Mouse (Mus musculus): ENCODE data around the gene Pdcd5. TPM values are rescaled to one million over a fixed set of nuclear protein-coding genes. Genes with fewer than 3 reads are reported as not detected.

Pdcd5 gene
- polyA plus RNA-seq (2015; fragmentation: Nextera tagmentation; extraction: Ambion mirVana), result 245 and 251 TPM in 2 replicates

GRCm38 (mm10) chr7:35647101-35647698 is at the start of gene Pdcd5:
TSS of gene Pdcd5 (minus strand) at chr7:35647521.
- Histone ChIP-seq H3K4me3 (peak within 1 kb of the TSS; percentile 95), H3K9me3 (no peaks in the 10 kb centered on the region), H3K27me3 (no peaks in the 10 kb centered on the region), H3K9ac (peak within 1 kb of the TSS; percentile 95), H3K4me1 (replicated peaks) (peaks cover 13% of the 10 kb centered on the region), H3K36me3 (peaks cover 29% of the 10 kb centered on the region), H3K27ac (peak within 1 kb of the TSS; percentile 88), H3K4me2 (peak within 1 kb of the TSS; percentile 78)
- WGBS, result under 1% methylated on average over 60 of the region's 64 CpGs
- peak; percentile 94 for ATAC-seq (ENCODE audit: low FRiP score)

- Histone ChIP-seq H3K27me3 (no peaks in the 10 kb centered on the region), H3K36me3 (peaks cover 49% of the 10 kb centered on the region), H3K9ac (no peak overlapping the region), H3K9me3 (no peaks in the 10 kb centered on the region), H3K4me3 (no peak overlapping the region), H3K4me1 (replicated peaks) (peaks cover 24% of the 10 kb centered on the region), H3K4me2 (no peak overlapping the region), H3K27ac (no peak overlapping the region; the same call in 1 of the 2 replicates)
- ATAC-seq (ENCODE audit: low FRiP score), result no peak
- 95% methylated on average over 12 of the region's 12 CpGs for WGBS
Observed at GRCm38 (mm10) chr7:35692641-35693040, 45.3 kb upstream of the Pdcd5 start.

DNA sequence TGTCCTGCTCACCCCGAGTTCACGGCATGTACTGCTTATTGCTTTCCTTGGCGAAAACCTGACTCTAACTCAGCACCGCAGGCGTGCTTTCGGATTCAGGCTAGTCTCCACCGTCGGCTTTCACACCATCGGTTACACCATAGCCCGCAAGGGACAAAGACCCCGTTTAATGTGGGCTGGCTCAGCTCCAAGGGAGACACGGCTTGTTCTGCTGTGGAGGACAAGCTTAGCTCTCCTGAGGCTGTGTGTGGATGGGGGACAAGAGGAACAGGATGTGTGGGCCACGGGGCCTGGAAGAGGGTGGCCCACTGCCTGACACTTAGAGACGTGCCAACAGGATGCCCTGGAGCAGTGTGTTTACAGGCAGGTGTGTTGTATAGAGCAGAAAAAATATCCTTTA is 44.8 kb upstream of the Pdcd5 start:
- peak; percentile 49; the same call in 1 of the 2 replicates for ATAC-seq (ENCODE audit: low FRiP score)
- 66% methylated on average over 14 of the region's 14 CpGs for WGBS
- peaks cover 29% of the 10 kb centered on the region for H3K4me1 ChIP-seq (replicated peaks)
- H3K4me3 ChIP-seq, result no peak overlapping the region
- H3K27me3 ChIP-seq, result no peaks in the 10 kb centered on the region
- peaks cover 49% of the 10 kb centered on the region for H3K36me3 ChIP-seq
- no peak overlapping the region for H3K4me2 ChIP-seq
- H3K9me3 ChIP-seq, result no peaks in the 10 kb centered on the region
- H3K9ac ChIP-seq, result peak overlapping the region; percentile 39; the same call in 1 of the 2 replicates
- peak overlapping the region; percentile 58 for H3K27ac ChIP-seq

GRCm38 (mm10) chr7:35688781-35689349 is 41.5 kb upstream of the Pdcd5 start:
- Histone ChIP-seq H3K4me3 (no peak overlapping the region), H3K9ac (no peak overlapping the region), H3K9me3 (no peaks in the 10 kb centered on the region), H3K27me3 (no peaks in the 10 kb centered on the region), H3K4me2 (no peak overlapping the region), H3K36me3 (peaks cover 31% of the 10 kb centered on the region), H3K4me1 (replicated peaks) (peaks cover 40% of the 10 kb centered on the region), H3K27ac (no peak overlapping the region)
- 78% methylated on average over 11 of the region's 11 CpGs for WGBS
- ATAC-seq (ENCODE audit: low FRiP score), result no peak

- H3K4me2 ChIP-seq, result no peak overlapping the region
- no peak overlapping the region for H3K27ac ChIP-seq
- peaks cover 42% of the 10 kb centered on the region for H3K4me1 ChIP-seq (replicated peaks)
- H3K27me3 ChIP-seq, result no peaks in the 10 kb centered on the region
- 0 out of 2 replicates have a peak overlapping the region, but pooled peaks have one; percentile 2 for H3K9ac ChIP-seq
- 39% methylated on average over 9 of the region's 9 CpGs for WGBS
- no peak for ATAC-seq (ENCODE audit: low FRiP score)
- no peaks in the 10 kb centered on the region for H3K9me3 ChIP-seq
- H3K36me3 ChIP-seq, result peaks cover 31% of the 10 kb centered on the region
- no peak overlapping the region for H3K4me3 ChIP-seq
Observed at GRCm38 (mm10) chr7:35688276-35688675, 41.0 kb upstream of the Pdcd5 start.

GRCm38 (mm10) chr7:35687229-35687628 is 39.9 kb upstream of the Pdcd5 start:
- Histone ChIP-seq H3K9me3 (no peaks in the 10 kb centered on the region), H3K4me1 (replicated peaks) (peaks cover 38% of the 10 kb centered on the region), H3K9ac (no peak overlapping the region), H3K4me2 (peak overlapping the region; percentile 9; the same call in 1 of the 2 replicates), H3K27me3 (no peaks in the 10 kb centered on the region), H3K4me3 (no peak overlapping the region), H3K27ac (no peak overlapping the region), H3K36me3 (peaks cover 24% of the 10 kb centered on the region)
- 31% methylated on average over 10 of the region's 10 CpGs for WGBS
- no peak for ATAC-seq (ENCODE audit: low FRiP score)

- Histone ChIP-seq H3K27me3 (no peaks in the 10 kb centered on the region), H3K4me3 (no peak overlapping the region), H3K9me3 (no peaks in the 10 kb centered on the region), H3K4me1 (replicated peaks) (peaks cover 33% of the 10 kb centered on the region), H3K9ac (no peak overlapping the region), H3K27ac (peak overlapping the region; percentile 59; the same call in 1 of the 2 replicates), H3K4me2 (0 out of 2 replicates have a peak overlapping the region, but pooled peaks have one; percentile 9), H3K36me3 (peaks cover 20% of the 10 kb centered on the region)
- no peak for ATAC-seq (ENCODE audit: low FRiP score)
- WGBS, result 27% methylated on average over 13 of the region's 13 CpGs
Observed at GRCm38 (mm10) chr7:35686756-35687155, 39.4 kb upstream of the Pdcd5 start.

- Histone ChIP-seq H3K27me3 (no peaks in the 10 kb centered on the region), H3K36me3 (peaks cover 17% of the 10 kb centered on the region), H3K9me3 (no peaks in the 10 kb centered on the region), H3K27ac (peak overlapping the region; percentile 59; the same call in 1 of the 2 replicates), H3K4me3 (no peak overlapping the region), H3K4me2 (no peak overlapping the region), H3K9ac (no peak overlapping the region), H3K4me1 (replicated peaks) (peaks cover 32% of the 10 kb centered on the region)
- 72% methylated on average over 11 of the region's 11 CpGs for WGBS
- ATAC-seq (ENCODE audit: low FRiP score), result no peak
Observed at GRCm38 (mm10) chr7:35686216-35686615, 38.9 kb upstream of the Pdcd5 start.

- ATAC-seq (ENCODE audit: low FRiP score), result peak; percentile 45; the same call in 1 of the 2 replicates
- no peaks in the 10 kb centered on the region for H3K36me3 ChIP-seq
- no peaks in the 10 kb centered on the region for H3K9me3 ChIP-seq
- H3K9ac ChIP-seq, result no peak overlapping the region
- 68% methylated on average over 6 of the region's 6 CpGs for WGBS
- no peaks in the 10 kb centered on the region for H3K27me3 ChIP-seq
- no peak overlapping the region for H3K4me3 ChIP-seq
- 0 out of 2 replicates have a peak overlapping the region, but pooled peaks have one; percentile 4 for H3K4me2 ChIP-seq
- peaks cover 27% of the 10 kb centered on the region for H3K4me1 ChIP-seq (replicated peaks)
- H3K27ac ChIP-seq, result no peak overlapping the region
Observed at GRCm38 (mm10) chr7:35683409-35684122, 36.2 kb upstream of the Pdcd5 start.

- WGBS, result 78% methylated on average over 3 of the region's 3 CpGs
- Histone ChIP-seq H3K9ac (no peak overlapping the region), H3K4me2 (no peak overlapping the region), H3K36me3 (no peaks in the 10 kb centered on the region), H3K4me1 (replicated peaks) (peaks cover 12% of the 10 kb centered on the region), H3K27me3 (no peaks in the 10 kb centered on the region), H3K4me3 (no peak overlapping the region), H3K9me3 (no peaks in the 10 kb centered on the region), H3K27ac (no peak overlapping the region)
- no peak for ATAC-seq (ENCODE audit: low FRiP score)
Observed at GRCm38 (mm10) chr7:35681559-35681958, 34.2 kb upstream of the Pdcd5 start.

- Histone ChIP-seq H3K4me1 (replicated peaks) (peaks cover 3% of the 10 kb centered on the region; the same call in 1 of the 2 replicates), H3K4me2 (no peak overlapping the region), H3K27ac (no peak overlapping the region), H3K9ac (no peak overlapping the region), H3K27me3 (no peaks in the 10 kb centered on the region), H3K36me3 (no peaks in the 10 kb centered on the region), H3K4me3 (no peak overlapping the region), H3K9me3 (no peaks in the 10 kb centered on the region)
- no peak for ATAC-seq (ENCODE audit: low FRiP score)
- WGBS, result 78% methylated on average over 4 of the region's 4 CpGs
Observed at GRCm38 (mm10) chr7:35678976-35679375, 31.7 kb upstream of the Pdcd5 start.

All from hindbrain, embryonic 13.5 days (tissue).